Mouse (Mus musculus): ENCODE results near the gene Dnmt3b. TPM values are rescaled to one million over a fixed set of nuclear protein-coding genes. Genes with fewer than 3 reads are reported as not detected.

Dnmt3b gene
- polyA plus RNA-seq, 1 experiment from 2014 or later, result 2.9 TPM

DNA sequence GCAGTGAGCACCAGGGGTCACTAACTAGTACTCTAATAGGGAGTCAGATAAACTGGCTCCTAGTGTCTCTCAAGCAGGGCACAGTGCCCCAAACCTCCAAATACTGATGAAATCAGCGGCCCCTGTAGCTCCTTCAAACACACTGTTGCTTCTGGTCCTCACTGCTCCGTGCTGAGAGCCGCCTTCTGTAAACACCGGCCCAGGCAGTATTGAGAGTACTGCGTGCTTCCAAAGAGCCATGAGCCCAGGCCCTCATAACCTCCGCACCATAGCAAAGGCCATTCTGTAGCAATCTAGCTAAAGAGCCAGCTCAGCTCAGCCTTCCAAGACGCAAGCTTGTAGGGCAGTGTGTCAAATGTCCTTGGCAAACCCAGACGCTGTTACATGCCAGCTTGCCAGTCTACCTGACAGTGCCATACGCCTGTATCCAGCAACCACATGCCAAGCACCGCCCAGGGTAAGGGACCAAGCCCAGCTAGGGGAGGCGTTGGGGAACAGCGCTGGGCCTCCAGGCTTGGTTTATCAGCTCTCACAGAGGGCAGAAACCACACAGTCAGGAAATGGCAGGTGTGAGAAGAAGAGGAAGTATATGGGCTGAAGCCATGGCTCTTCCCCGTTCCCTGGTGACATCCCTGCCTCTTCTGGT is 41.3 kb upstream of the Dnmt3b start:
- H3K9me3 ChIP-seq (ENCODE audit: control insufficient read depth), result no peaks in the 10 kb centered on the region
- no peaks in the 10 kb centered on the region for H3K36me3 ChIP-seq (ENCODE audit: control insufficient read depth, insufficient read depth)
- H3K4me3 ChIP-seq (ENCODE audit: low read depth, low read length), result no peak overlapping the region
- peak; percentile 19; the same call in 1 of the 2 replicates for ATAC-seq
- H3K27me3 ChIP-seq (replicated peaks; ENCODE audit: control insufficient read depth, insufficient read depth, low read length), result no peaks in the 10 kb centered on the region
- no peak for TF ChIP-seq CTCF (IDR thresholded peaks at IDR 0.05; ENCODE audit: low read depth)
- no peak overlapping the region for H3K9ac ChIP-seq (ENCODE audit: low read depth, low read length)
- H3K4me1 ChIP-seq (replicated peaks; ENCODE audit: control insufficient read depth, insufficient read depth, low read length), result peaks cover 7% of the 10 kb centered on the region; the same call in 1 of the 2 replicates
- peak overlapping the region; percentile 30 for H3K27ac ChIP-seq (ENCODE audit: low read depth, low read length)
- WGBS, result 48% methylated on average over 13 of the region's 13 CpGs
- no peak overlapping the region for H3K4me2 ChIP-seq (replicated peaks; ENCODE audit: low read depth)

DNA sequence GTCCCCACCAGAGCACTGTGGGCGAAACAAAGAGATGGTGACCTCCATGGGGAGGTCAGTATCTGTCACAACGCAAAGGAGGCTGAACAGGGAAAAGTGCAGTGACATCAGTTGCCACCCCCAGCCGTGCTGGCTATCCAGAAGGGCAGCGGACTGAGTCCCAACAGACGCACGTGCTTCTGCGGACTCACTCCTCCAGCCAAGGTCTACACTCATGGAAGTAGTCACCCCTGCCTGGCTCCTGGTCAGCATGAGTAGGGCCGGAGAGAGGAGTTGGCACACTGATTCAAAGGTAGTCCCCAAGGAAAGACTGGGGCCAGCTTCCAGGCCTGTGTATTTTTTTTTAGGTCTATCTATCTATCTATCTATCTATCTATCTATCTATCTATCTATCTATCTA is 40.2 kb upstream of the Dnmt3b start:
- ATAC-seq, result no peak
- no peaks in the 10 kb centered on the region for H3K36me3 ChIP-seq (ENCODE audit: control insufficient read depth, insufficient read depth)
- no peak overlapping the region for H3K27ac ChIP-seq (ENCODE audit: low read depth, low read length)
- H3K9ac ChIP-seq (ENCODE audit: low read depth, low read length), result no peak overlapping the region
- TF ChIP-seq CTCF (IDR thresholded peaks at IDR 0.05; ENCODE audit: low read depth), result no peak
- H3K4me2 ChIP-seq (replicated peaks; ENCODE audit: low read depth), result no peak overlapping the region
- no peaks in the 10 kb centered on the region for H3K9me3 ChIP-seq (ENCODE audit: control insufficient read depth)
- H3K4me1 ChIP-seq (replicated peaks; ENCODE audit: control insufficient read depth, insufficient read depth, low read length), result peaks cover 7% of the 10 kb centered on the region; the same call in 1 of the 2 replicates
- no peaks in the 10 kb centered on the region for H3K27me3 ChIP-seq (replicated peaks; ENCODE audit: control insufficient read depth, insufficient read depth, low read length)
- WGBS, result 91% methylated on average over 8 of the region's 8 CpGs
- H3K4me3 ChIP-seq (ENCODE audit: low read depth, low read length), result no peak overlapping the region

DNA sequence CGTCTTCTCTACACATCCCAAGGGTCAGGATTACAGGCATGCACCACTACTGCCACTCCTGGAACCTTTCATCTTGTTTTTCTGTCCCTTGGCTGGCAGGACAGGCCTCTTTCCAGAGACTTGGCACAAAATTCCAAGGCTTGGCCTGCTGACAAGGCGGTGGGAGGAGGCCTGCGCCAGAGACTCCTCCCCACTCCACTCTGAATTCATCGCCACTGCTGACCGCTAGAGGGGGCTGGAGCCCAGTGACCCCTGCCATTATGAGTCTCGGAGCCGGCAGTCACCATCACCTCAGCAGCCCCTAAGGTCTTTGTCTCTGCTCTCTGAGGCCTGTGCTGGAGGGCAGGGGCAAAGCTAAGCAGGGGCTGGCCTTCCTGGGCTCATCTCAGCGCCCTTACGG is 39.7 kb upstream of the Dnmt3b start:
- 17% methylated on average over 9 of the region's 9 CpGs for WGBS
- no peaks in the 10 kb centered on the region for H3K36me3 ChIP-seq (ENCODE audit: control insufficient read depth, insufficient read depth)
- ATAC-seq, result peak; percentile 50
- H3K4me1 ChIP-seq (replicated peaks; ENCODE audit: control insufficient read depth, insufficient read depth, low read length), result peaks cover 7% of the 10 kb centered on the region; the same call in 1 of the 2 replicates
- no peak overlapping the region for H3K9ac ChIP-seq (ENCODE audit: low read depth, low read length)
- no peak overlapping the region for H3K4me3 ChIP-seq (ENCODE audit: low read depth, low read length)
- TF ChIP-seq CTCF (IDR thresholded peaks at IDR 0.05; ENCODE audit: low read depth), result peak; percentile 95
- H3K27ac ChIP-seq (ENCODE audit: low read depth, low read length), result no peak overlapping the region
- H3K27me3 ChIP-seq (replicated peaks; ENCODE audit: control insufficient read depth, insufficient read depth, low read length), result no peaks in the 10 kb centered on the region
- no peaks in the 10 kb centered on the region for H3K9me3 ChIP-seq (ENCODE audit: control insufficient read depth)
- H3K4me2 ChIP-seq (replicated peaks; ENCODE audit: low read depth), result no peak overlapping the region

DNA sequence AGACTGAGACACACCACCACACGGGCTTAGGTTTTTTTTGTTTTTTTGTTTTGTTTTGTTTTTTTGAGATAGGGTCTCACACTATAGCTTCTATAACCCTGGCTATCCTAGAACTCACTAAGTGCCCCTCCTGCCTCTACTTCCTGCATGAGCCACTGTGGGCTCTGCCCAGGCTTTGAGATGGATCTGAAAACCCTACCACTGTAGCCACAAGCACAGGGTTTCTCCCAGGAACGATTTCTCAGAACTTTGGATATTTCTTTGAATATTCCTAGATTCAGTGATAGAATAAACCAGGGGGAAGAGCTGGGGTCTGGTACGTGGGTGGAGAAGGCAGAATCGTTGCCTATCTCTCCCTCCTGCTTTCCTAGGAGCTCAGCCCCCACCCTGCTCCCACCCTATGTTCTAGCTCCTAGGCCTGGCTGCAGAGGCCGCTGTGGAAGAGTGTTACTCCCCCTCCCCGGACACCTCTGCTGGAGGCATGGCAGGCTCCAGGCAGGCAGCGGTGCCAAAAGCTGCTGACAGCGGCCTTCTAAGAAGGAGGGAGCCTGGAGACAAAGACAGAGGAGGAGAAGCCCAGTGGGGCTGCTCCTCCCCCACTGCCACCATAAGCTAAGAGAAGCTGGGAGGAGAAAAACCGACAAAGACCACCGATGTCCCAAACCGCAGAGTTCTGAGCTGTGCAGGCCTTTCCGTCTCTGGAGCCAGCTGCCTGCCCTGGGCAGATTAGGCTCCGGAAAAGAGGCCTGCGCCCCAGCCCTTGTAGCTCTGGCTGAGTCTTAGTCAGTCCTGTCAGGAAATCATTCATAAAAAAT is 38.6 kb upstream of the Dnmt3b start:
- peaks cover 7% of the 10 kb centered on the region; the same call in 1 of the 2 replicates for H3K4me1 ChIP-seq (replicated peaks; ENCODE audit: control insufficient read depth, insufficient read depth, low read length)
- peaks cover 6% of the 10 kb centered on the region; the same call in 1 of the 2 replicates for H3K36me3 ChIP-seq (ENCODE audit: control insufficient read depth, insufficient read depth)
- no peak for ATAC-seq
- no peaks in the 10 kb centered on the region for H3K27me3 ChIP-seq (replicated peaks; ENCODE audit: control insufficient read depth, insufficient read depth, low read length)
- H3K27ac ChIP-seq (ENCODE audit: low read depth, low read length), result no peak overlapping the region; the same call in 1 of the 2 replicates
- no peak overlapping the region for H3K9ac ChIP-seq (ENCODE audit: low read depth, low read length)
- no peak for TF ChIP-seq CTCF (IDR thresholded peaks at IDR 0.05; ENCODE audit: low read depth)
- H3K4me2 ChIP-seq (replicated peaks; ENCODE audit: low read depth), result no peak overlapping the region
- no peak overlapping the region for H3K4me3 ChIP-seq (ENCODE audit: low read depth, low read length)
- no peaks in the 10 kb centered on the region for H3K9me3 ChIP-seq (ENCODE audit: control insufficient read depth)
- WGBS, result 42% methylated on average over 14 of the region's 14 CpGs

DNA sequence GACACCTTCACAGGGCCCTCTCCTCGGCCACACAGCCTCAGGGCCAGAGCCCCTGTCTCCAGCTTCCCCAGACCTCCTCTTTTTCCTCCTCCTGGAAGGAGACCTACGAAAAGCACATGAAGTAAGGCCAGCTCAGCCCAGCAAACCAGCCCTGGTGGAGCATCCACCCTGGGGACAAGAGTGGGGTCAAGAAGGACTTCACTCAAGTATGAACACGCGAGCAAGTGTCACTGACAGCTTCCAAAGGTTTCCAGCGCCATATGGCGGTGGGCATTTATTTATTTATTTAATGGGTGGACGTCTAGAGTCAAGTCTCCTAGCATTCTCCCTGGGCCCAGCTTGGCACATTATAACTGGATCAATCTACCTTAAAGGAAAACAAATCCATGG is 38.0 kb upstream of the Dnmt3b start:
- no peak overlapping the region for H3K4me3 ChIP-seq (ENCODE audit: low read depth, low read length)
- peaks cover 7% of the 10 kb centered on the region; the same call in 1 of the 2 replicates for H3K4me1 ChIP-seq (replicated peaks; ENCODE audit: control insufficient read depth, insufficient read depth, low read length)
- H3K36me3 ChIP-seq (ENCODE audit: control insufficient read depth, insufficient read depth), result peaks cover 6% of the 10 kb centered on the region; the same call in 1 of the 2 replicates
- TF ChIP-seq CTCF (IDR thresholded peaks at IDR 0.05; ENCODE audit: low read depth), result no peak
- no peaks in the 10 kb centered on the region for H3K27me3 ChIP-seq (replicated peaks; ENCODE audit: control insufficient read depth, insufficient read depth, low read length)
- H3K9ac ChIP-seq (ENCODE audit: low read depth, low read length), result no peak overlapping the region
- no peak for ATAC-seq
- no peak overlapping the region for H3K27ac ChIP-seq (ENCODE audit: low read depth, low read length)
- WGBS, result 72% methylated on average over 7 of the region's 7 CpGs
- H3K9me3 ChIP-seq (ENCODE audit: control insufficient read depth), result no peaks in the 10 kb centered on the region
- H3K4me2 ChIP-seq (replicated peaks; ENCODE audit: low read depth), result no peak overlapping the region

DNA sequence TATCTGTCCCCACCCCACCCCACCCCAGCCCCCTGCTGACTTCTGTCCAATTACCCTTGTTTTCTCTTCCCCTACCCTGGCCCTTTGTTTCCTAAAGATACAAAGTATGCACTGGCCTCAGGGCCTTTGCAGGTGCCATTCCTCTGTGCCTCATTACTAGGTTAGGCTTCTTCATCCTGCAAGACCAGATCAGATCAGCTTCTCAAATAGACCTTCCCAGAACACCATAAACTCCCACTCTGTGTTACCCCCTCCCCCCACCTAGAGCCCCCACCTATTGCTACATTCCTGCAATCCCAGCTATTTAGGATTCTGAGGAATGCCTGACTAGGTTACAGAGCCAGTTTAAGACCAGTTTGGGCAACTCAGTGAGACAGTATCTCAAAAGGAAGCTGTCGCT is 37.5 kb upstream of the Dnmt3b start:
- H3K27ac ChIP-seq (ENCODE audit: low read depth, low read length), result no peak overlapping the region
- WGBS, result 90% methylated on average over 1 of the region's 1 CpGs
- H3K27me3 ChIP-seq (replicated peaks; ENCODE audit: control insufficient read depth, insufficient read depth, low read length), result no peaks in the 10 kb centered on the region
- no peak for ATAC-seq
- H3K9me3 ChIP-seq (ENCODE audit: control insufficient read depth), result no peaks in the 10 kb centered on the region
- no peak overlapping the region for H3K4me3 ChIP-seq (ENCODE audit: low read depth, low read length)
- no peak overlapping the region for H3K9ac ChIP-seq (ENCODE audit: low read depth, low read length)
- peaks cover 7% of the 10 kb centered on the region; the same call in 1 of the 2 replicates for H3K4me1 ChIP-seq (replicated peaks; ENCODE audit: control insufficient read depth, insufficient read depth, low read length)
- no peak for TF ChIP-seq CTCF (IDR thresholded peaks at IDR 0.05; ENCODE audit: low read depth)
- H3K36me3 ChIP-seq (ENCODE audit: control insufficient read depth, insufficient read depth), result peaks cover 11% of the 10 kb centered on the region
- H3K4me2 ChIP-seq (replicated peaks; ENCODE audit: low read depth), result no peak overlapping the region
